Mouse (Mus musculus) ovary, postnatal 14 days (tissue): ENCODE measurements around the gene Tacr2.

Source experiments
- DNase-seq: peaks from one replicate; pipeline ENCODE4 v3.0.0; 2022; ENCODE audit warnings: low spot score

Tacr2 gene

GRCm38 (mm10) chr10:62252000-62252488 is at the start of gene Tacr2:
Tacr2 (plus strand) TSS chr10:62252438.
- DNase-seq: no peak

- no peak for DNase-seq
Measured at GRCm38 (mm10) chr10:62202574-62202973, 49.7 kb upstream of the Tacr2 start.

GRCm38 (mm10) chr10:62208241-62208896 is 43.9 kb upstream of the Tacr2 start:
- no peak for DNase-seq

GRCm38 (mm10) chr10:62211310-62211709 is 40.9 kb upstream of the Tacr2 start:
- DNase-seq: no peak

GRCm38 (mm10) chr10:62215169-62215616 is 37.0 kb upstream of the Tacr2 start:
- no peak for DNase-seq

GRCm38 (mm10) chr10:62215633-62216032 is 36.6 kb upstream of the Tacr2 start:
- no peak for DNase-seq

- no peak for DNase-seq
Measured at GRCm38 (mm10) chr10:62216595-62216994, 35.6 kb upstream of the Tacr2 start.

GRCm38 (mm10) chr10:62217196-62217595 is 35.0 kb upstream of the Tacr2 start:
- DNase-seq: no peak

GRCm38 (mm10) chr10:62218044-62218788 is 34.0 kb upstream of the Tacr2 start:
- no peak for DNase-seq

- DNase-seq: no peak
Measured at GRCm38 (mm10) chr10:62218789-62219172, 33.5 kb upstream of the Tacr2 start.

- no peak for DNase-seq
Measured at GRCm38 (mm10) chr10:62220732-62221514, 31.3 kb upstream of the Tacr2 start.

- DNase-seq: no peak
Measured at GRCm38 (mm10) chr10:62221647-62222046, 30.6 kb upstream of the Tacr2 start.

GRCm38 (mm10) chr10:62222777-62223176 is 29.5 kb upstream of the Tacr2 start:
- no peak for DNase-seq

- DNase-seq: no peak
Measured at GRCm38 (mm10) chr10:62224231-62224630, 28.0 kb upstream of the Tacr2 start.

GRCm38 (mm10) chr10:62225839-62226238 is 26.4 kb upstream of the Tacr2 start:
- no peak for DNase-seq

- no peak for DNase-seq
Measured at GRCm38 (mm10) chr10:62228126-62228525, 24.1 kb upstream of the Tacr2 start.

- DNase-seq: peak; percentile 89
Measured at GRCm38 (mm10) chr10:62230708-62231394, 21.4 kb upstream of the Tacr2 start, which contains the start of gene Tspan15. Tspan15 (minus strand) TSS chr10:62231251.

GRCm38 (mm10) chr10:62231395-62231732 is 20.9 kb upstream of the Tacr2 start:
- no peak for DNase-seq

GRCm38 (mm10) chr10:62231811-62232210 is 20.4 kb upstream of the Tacr2 start:
- DNase-seq: no peak

- DNase-seq: no peak
Measured at GRCm38 (mm10) chr10:62236165-62236564, 16.1 kb upstream of the Tacr2 start.

- DNase-seq: no peak
Measured at GRCm38 (mm10) chr10:62237205-62237604, 15.0 kb upstream of the Tacr2 start.

GRCm38 (mm10) chr10:62238688-62239087 is 13.6 kb upstream of the Tacr2 start:
- no peak for DNase-seq
